Mouse (Mus musculus): ENCODE data around the gene Spata9.

The Spata9 gene

DNA sequence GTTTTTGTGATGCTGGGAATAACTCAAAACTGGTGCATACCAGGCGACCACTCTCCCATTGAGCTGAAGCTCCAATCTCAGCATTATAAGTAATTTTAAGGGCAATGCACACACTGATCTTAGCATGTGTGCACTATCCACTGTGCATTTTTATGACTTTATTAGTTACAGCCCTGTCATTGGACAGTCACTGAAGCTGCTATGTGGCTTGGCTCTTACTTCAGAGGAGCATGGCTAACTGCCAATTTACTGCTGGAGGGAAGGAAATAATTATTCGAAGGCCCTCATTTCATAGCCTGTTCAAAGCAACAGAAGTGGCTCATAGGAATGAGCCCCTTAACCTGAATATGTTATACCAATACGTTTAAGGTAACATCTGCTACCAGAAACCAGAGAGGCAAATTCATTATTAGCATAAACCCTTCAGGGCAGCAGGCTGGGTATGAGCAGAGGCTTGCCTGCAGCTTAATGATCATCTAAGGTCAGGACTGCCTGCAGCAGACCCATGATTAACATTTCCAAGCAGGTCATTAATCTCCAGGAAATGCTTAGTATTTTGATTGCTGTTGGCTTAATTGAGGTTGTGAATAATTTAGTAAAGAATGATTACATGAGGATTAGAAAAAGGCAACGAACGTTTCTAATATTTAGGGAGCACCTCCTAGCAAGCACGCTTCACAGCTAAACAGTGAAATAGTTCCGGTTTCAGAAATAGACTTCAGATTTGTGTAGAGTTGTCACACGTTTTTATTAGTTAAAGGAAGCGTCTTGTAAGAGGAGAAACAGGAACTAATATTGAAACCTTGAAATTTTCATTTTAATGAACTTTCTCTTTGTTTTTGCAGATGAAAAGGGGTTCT, 25.4 kb downstream of the Spata9 start:
- peak in 1 of 2 experiments; percentile 42 for DNase-seq (ENCODE audit: low spot score in 2 of 2)

DNA sequence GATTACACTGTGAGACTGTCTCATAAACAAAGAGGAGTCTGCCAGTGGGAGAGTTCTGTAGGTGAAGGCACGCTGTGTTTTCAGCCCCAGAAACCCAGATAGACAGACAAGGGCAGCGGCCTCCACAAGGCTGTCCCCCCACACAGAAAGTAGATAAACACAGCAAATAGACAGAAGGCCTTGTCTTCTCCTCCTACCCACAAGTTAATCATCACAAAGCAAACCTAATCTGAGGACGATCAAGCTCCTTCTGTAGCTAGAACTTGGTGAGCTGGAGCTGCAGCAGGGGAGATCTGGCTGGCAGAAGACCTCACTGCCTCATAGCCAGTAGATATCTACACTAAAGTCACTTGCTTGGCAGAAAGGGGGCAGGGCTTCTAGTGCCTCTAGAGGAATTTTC, 36.3 kb downstream of the Spata9 start:
- DNase-seq (ENCODE audit: low spot score in 2 of 2) = no peak

DNA sequence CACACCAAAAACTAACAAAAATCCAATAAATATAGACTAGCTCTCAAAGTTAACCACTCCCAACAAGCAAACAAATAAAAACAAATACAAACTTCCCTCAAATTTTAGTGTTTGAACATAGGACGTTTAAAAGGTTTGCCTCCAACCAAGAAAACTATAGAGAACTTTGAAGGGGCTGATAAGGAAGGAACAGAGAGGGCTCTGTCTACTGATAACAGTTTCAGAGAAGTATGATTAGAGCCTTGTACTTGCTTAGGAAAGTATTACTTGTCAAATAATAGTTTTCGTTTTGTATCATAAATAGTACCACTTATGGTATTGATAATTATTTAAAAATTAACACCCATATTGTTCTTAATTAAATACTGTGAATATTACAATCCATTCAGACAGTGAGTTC, 47.6 kb downstream of the Spata9 start:
- no peak for DNase-seq (ENCODE audit: low spot score in 2 of 2)

DNA sequence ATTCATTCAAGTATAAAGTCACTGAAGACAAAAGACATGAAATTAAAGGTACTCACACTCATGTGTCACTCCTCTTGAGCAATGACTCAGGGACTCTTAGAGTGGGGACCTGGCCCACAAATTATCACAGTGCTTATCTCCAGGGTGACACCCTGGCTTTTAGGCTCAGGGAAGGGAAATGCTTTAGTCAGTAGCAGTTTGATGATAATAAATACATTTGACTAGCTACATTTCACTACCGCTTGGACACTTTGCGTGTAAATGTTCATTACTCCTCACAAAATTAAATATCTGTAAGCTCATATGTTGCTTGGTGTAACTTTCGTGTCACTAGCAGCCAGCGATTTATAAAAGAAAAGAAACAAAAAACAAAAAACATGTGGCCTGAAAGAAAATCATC, 50.5 kb downstream of the Spata9 start:
- peak in 1 of 2 experiments; percentile 43 for DNase-seq (ENCODE audit: low spot score in 2 of 2)

DNA sequence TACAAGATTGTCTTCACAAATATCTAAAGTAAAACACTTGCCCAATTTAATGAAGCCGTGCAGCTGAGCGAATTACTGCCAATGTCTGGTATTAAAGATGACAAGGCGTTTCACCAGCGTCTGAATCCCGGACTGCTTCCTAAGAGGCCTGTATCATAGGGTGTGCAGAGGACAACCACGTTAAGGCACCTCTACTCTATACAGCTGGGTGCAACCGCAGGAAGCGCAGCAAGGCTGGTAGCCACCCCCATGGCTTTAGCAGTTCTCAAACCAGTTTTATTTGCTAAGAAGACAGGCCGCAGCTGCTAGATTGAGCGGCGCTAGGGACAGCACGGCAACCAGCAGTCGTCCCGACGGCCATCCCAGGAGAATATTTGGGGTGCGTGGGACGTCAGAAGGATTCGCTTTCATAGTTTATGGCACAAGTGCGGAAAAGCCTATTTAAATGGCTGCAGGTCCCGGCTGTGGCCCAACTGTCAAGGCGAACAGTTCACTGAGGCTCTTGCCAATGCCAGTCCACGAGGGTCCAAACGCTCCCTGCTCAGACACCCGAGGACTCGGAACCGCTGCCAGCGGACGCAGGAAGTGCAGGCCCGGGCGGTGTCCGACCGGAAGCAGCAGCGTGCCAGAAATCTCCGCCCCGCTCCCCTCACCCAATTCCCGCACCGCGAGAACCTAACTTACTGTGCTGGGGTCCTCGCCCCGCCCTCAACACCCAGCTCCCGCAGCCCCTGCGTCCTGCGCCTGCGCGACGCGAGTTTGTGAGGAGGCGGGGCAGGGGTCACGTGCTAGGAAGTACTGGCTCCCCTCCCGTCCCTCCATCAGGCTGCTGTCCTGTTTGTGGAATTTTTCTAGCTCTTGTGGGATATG, 51.3 kb downstream of the Spata9 start, which contains the start of gene Rfesd:
Gene Rfesd (minus strand): TSS at position 746 of the 870 bp plus-strand sequence.
- DNase-seq (ENCODE audit: low spot score in 2 of 2) = peak; percentile 97 to 98

DNA sequence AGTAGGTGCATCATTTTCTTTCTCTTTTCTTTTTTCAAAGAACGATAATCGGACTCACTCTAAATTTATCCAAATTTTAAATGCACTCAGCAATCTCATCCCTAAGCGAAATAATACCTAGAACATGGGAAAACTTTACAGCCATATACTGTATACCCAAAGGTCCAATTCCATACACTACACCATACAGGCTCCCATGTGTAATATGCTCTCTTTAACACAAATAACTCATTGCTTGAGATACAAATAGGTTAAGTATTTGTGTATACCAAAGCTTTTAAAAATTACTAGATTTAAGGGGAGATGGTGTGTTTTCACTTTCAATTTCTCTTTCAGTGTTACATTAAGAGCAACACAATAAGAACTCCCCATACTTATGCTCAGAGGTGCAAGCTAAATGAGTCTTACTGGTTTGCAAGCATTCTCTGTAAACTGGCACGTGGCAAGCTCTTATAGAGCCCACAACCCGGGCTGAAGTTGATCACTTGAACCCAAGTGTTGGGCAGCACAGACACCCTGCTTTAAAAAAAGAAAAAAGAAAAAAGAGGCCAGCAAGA, 52.0 kb downstream of the Spata9 start:
- no peak for DNase-seq (ENCODE audit: low spot score in 2 of 2)

DNA sequence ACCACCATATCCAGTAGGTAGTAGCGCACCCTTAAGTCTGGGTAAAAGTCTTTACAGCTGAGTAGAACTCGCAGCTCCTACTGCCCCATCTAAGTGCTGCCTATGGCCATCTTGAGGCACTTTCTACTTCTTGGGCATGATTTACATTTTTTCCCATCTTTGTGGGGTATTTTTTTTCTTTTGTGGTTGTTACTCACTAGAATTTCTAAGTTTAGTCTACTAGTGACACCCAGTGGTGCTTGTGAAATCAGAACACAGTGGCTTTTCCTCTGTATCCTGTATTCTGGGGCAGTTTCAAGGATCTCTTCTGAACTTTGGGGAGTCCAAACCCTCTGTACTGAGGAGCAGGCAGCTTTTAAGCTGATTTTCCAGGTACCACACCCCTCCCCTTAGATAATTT, 54.8 kb downstream of the Spata9 start:
- DNase-seq (ENCODE audit: low spot score in 2 of 2) = no peak

DNA sequence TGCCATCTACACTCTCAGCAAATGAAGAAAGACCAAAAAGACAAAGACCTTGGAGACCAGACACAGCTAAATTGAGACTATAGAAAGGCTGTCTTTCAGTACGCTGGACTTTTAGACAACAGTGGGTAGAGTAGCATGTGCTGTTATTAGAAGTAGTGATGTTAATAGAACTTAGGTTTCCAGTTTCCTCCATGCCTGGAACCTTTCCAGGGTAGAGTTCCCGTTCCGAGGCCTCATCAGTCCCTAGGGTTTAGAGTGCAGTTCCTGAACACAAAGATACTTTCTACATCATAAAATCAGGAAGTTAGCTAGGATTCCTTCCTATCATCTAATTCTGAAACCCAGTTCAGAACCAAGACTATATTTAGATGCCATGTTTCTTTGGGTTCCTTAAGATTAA, 57.6 kb downstream of the Spata9 start:
- DNase-seq (ENCODE audit: low spot score in 2 of 2) = no peak

DNA sequence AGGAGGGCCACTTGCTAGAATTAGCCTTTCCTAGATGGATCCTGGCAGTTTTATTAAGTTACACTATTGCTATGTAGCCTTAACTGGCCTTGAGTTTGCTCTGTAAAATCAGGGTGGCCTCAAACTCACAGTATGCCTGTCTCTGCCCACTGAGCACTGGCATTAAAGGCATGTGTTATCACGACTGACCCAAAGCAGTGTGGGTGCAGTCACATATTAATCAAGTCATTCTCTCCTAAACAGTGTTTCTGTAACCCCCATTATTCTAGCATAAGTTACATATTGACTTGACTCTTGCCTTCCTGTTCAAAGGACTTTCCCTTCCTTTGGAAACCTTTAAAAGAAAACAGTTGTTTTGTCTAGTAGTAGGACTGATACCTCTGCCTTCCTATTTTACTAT, 75.5 kb downstream of the Spata9 start:
- no peak for DNase-seq (ENCODE audit: low spot score in 2 of 2)

DNA sequence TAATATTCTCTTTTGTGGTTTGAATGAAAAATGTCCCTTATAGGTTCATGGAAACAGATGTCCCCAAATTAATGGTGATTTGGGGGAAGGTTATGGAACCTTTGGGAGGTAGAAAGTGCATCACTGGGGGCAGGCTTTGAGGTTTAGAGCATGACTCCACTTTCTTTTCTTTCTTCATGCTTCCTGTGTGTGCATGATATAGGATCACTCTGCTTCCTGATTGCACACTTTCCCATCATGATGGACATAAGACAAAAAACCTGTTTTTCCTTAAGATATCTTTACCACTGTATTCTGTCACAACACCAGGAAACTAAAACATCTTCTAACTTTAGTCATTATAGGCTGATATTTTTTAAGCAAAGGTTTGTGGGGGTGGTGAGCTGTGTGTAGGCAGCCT, 78.0 kb downstream of the Spata9 start:
- DNase-seq (ENCODE audit: low spot score in 2 of 2) = no peak
